Comparison of ENCODE assay signal across 12 mouse cellular contexts in genomic region chr10:60914391-60914790, GRCm38 (mm10).
DNase-seq lines count a peak whose midpoint lies in the region; ATAC-seq lines count a peak whose summit lies in the region.
"Had no signal": no experiment of that assay in that cellular context is flagged by ENCODE, and none has a peak within 500 bp of the region (broad histone marks: within the 10 kb centered on the region; RNA-seq: fewer than 3 reads in every experiment).

No protein-coding gene starts in this region.

- DNase-seq in heart, postnatal 4 days: peak; percentile 62
- DNase-seq in heart, postnatal 36 days: no peak
- DNase-seq in lung, postnatal 14 days: peak; percentile 32
- no peak for DNase-seq in lung, adult 18-20 months
- DNase-seq in embryo, embryonic 11 days: peak; percentile 77
- DNase-seq in retina, embryonic 14.5 days (ENCODE audit: low spot score): peak; percentile 71
- no peak for DNase-seq in forebrain, embryonic 14.5 days (ENCODE audit: low spot score)
- DNase-seq in spleen, postnatal 14 days (ENCODE audit: low spot score in 2 of 2): no peak
- DNase-seq: gastrocnemius, postnatal 25 days had no signal

- H3K4me2 ChIP-seq in forebrain, embryonic 14.5 days (ENCODE audit: low read length): no peak overlapping the region
- H3K4me2 ChIP-seq: heart, embryonic 15.5 days; intestine, embryonic 15.5 days; midbrain, embryonic 15.5 days had no signal

- intact Hi-C loops in heart, postnatal 36 days (cut with DNase I): loop anchor here (5.0 kb wide), 1 partner anchor 77 kb away; no protein-coding TSS in a partner anchor

- WGBS in forebrain, embryonic 14.5 days: 38% methylated on average over 7 of the region's 7 CpGs

- H3K36me3 ChIP-seq in forebrain, embryonic 14.5 days (ENCODE audit: control insufficient read depth, insufficient read depth, low read length): no peaks in the 10 kb centered on the region
- H3K36me3 ChIP-seq: heart, embryonic 15.5 days; intestine, embryonic 15.5 days; midbrain, embryonic 15.5 days had no signal

- peaks cover 7% of the 10 kb centered on the region; the same call in 1 of the 2 replicates for H3K4me1 ChIP-seq in forebrain, embryonic 14.5 days (ENCODE audit: control insufficient read depth, insufficient read depth, low read length)
- H3K4me1 ChIP-seq: intestine, embryonic 15.5 days had no signal

- no peak for ATAC-seq in forebrain, embryonic 14.5 days
- ATAC-seq: intestine, embryonic 15.5 days had no signal

- H3K9ac ChIP-seq in forebrain, embryonic 14.5 days (ENCODE audit: low read length): no peak overlapping the region
- H3K9ac ChIP-seq: heart, embryonic 15.5 days; intestine, embryonic 15.5 days; midbrain, embryonic 15.5 days had no signal

- H3K4me3 ChIP-seq in forebrain, embryonic 14.5 days (ENCODE audit: low read depth, low read length): no peak overlapping the region
- H3K4me3 ChIP-seq: heart, embryonic 15.5 days; intestine, embryonic 15.5 days; midbrain, embryonic 15.5 days had no signal

- H3K9me3 ChIP-seq in forebrain, embryonic 14.5 days (replicated peaks; ENCODE audit: control insufficient read depth, low read length): no peaks in the 10 kb centered on the region
- H3K9me3 ChIP-seq: heart, embryonic 15.5 days; intestine, embryonic 15.5 days; midbrain, embryonic 15.5 days had no signal

- H3K27ac ChIP-seq in forebrain, embryonic 14.5 days (ENCODE audit: low read depth, low read length): no peak overlapping the region
- H3K27ac ChIP-seq: intestine, embryonic 15.5 days; midbrain, embryonic 15.5 days had no signal

- H3K27me3 ChIP-seq in forebrain, embryonic 14.5 days (replicated peaks; ENCODE audit: control insufficient read depth, insufficient read depth, low read length): no peaks in the 10 kb centered on the region
- H3K27me3 ChIP-seq: intestine, embryonic 15.5 days; midbrain, embryonic 15.5 days had no signal

Comparison
In these comparisons a context has a peak if more than half of its experiments do, and no peak if none do; other contexts are left out.
1. DNase-seq: peak in heart, postnatal 4 days (single experiment), lung, postnatal 14 days (single experiment), embryo, embryonic 11 days (single experiment) and retina, embryonic 14.5 days (single experiment); none in heart, postnatal 36 days (0 of 2), lung, adult 18-20 months (0 of 2), forebrain, embryonic 14.5 days (single experiment) and spleen, postnatal 14 days (0 of 2).